Mouse (Mus musculus): ENCODE data around the gene Car3. TPM values are rescaled to one million over a fixed set of nuclear protein-coding genes. Genes with fewer than 3 reads are reported as not detected.

The Car3 gene
- polyA plus RNA-seq, 1 experiment from 2014 or later, result 10.0 TPM

- Histone ChIP-seq H3K4me2 (no peak overlapping the region), H3K27me3 (0 out of 2 replicates have a peak, but pooled peaks cover 2% of the 10 kb centered on the region), H3K4me3 (no peak overlapping the region), H3K36me3 (no peaks in the 10 kb centered on the region), H3K27ac (replicated peaks) (no peak overlapping the region), H3K9ac (no peak overlapping the region), H3K9me3 (no peaks in the 10 kb centered on the region), H3K4me1 (replicated peaks) (no peaks in the 10 kb centered on the region)
- WGBS, result 85% methylated on average over 6 of the region's 6 CpGs
- no peak for ATAC-seq (ENCODE audit: low read depth)
Observed at GRCm38 (mm10) chr3:14878749-14879223, 15.5 kb downstream of the Car3 start.

- H3K4me2 ChIP-seq, result no peak overlapping the region
- no peak overlapping the region for H3K9ac ChIP-seq
- H3K36me3 ChIP-seq, result no peaks in the 10 kb centered on the region
- ATAC-seq (ENCODE audit: low read depth), result no peak
- H3K4me3 ChIP-seq, result no peak overlapping the region
- 85% methylated on average over 3 of the region's 3 CpGs for WGBS
- no peak overlapping the region for H3K27ac ChIP-seq (replicated peaks)
- H3K9me3 ChIP-seq, result no peaks in the 10 kb centered on the region
- H3K27me3 ChIP-seq, result 0 out of 2 replicates have a peak, but pooled peaks cover 2% of the 10 kb centered on the region
- no peaks in the 10 kb centered on the region for H3K4me1 ChIP-seq (replicated peaks)
Observed at GRCm38 (mm10) chr3:14879293-14879692, 16.0 kb downstream of the Car3 start.

- Histone ChIP-seq H3K9ac (no peak overlapping the region), H3K27me3 (peaks cover 6% of the 10 kb centered on the region; the same call in 1 of the 2 replicates), H3K36me3 (no peaks in the 10 kb centered on the region), H3K9me3 (no peaks in the 10 kb centered on the region), H3K4me3 (no peak overlapping the region), H3K4me1 (replicated peaks) (no peaks in the 10 kb centered on the region), H3K4me2 (no peak overlapping the region), H3K27ac (replicated peaks) (no peak overlapping the region)
- WGBS, result 80% methylated on average over 2 of the region's 2 CpGs
- ATAC-seq (ENCODE audit: low read depth), result no peak
Observed at GRCm38 (mm10) chr3:14880277-14880676, 17.0 kb downstream of the Car3 start.

GRCm38 (mm10) chr3:14882005-14882404 lies 18.7 kb downstream of the Car3 start:
- no peaks in the 10 kb centered on the region for H3K36me3 ChIP-seq
- no peak overlapping the region for H3K27ac ChIP-seq (replicated peaks)
- no peak overlapping the region for H3K4me3 ChIP-seq
- no peak for ATAC-seq (ENCODE audit: low read depth)
- no peak overlapping the region for H3K9ac ChIP-seq
- H3K9me3 ChIP-seq, result no peaks in the 10 kb centered on the region
- 0 out of 2 replicates have a peak, but pooled peaks cover 2% of the 10 kb centered on the region for H3K4me1 ChIP-seq (replicated peaks)
- H3K27me3 ChIP-seq, result peaks cover 12% of the 10 kb centered on the region
- H3K4me2 ChIP-seq, result no peak overlapping the region

GRCm38 (mm10) chr3:14882756-14883155 lies 19.4 kb downstream of the Car3 start:
- no peaks in the 10 kb centered on the region for H3K9me3 ChIP-seq
- H3K36me3 ChIP-seq, result no peaks in the 10 kb centered on the region
- H3K4me1 ChIP-seq (replicated peaks), result 0 out of 2 replicates have a peak, but pooled peaks cover 5% of the 10 kb centered on the region
- no peak overlapping the region for H3K27ac ChIP-seq (replicated peaks)
- no peak overlapping the region for H3K9ac ChIP-seq
- H3K4me3 ChIP-seq, result no peak overlapping the region
- WGBS, result 87% methylated on average over 3 of the region's 3 CpGs
- peaks cover 18% of the 10 kb centered on the region for H3K27me3 ChIP-seq
- no peak for ATAC-seq (ENCODE audit: low read depth)
- no peak overlapping the region for H3K4me2 ChIP-seq

- H3K4me2 ChIP-seq, result no peak overlapping the region
- H3K4me1 ChIP-seq (replicated peaks), result 0 out of 2 replicates have a peak, but pooled peaks cover 5% of the 10 kb centered on the region
- H3K36me3 ChIP-seq, result no peaks in the 10 kb centered on the region
- peaks cover 25% of the 10 kb centered on the region for H3K27me3 ChIP-seq
- no peak overlapping the region for H3K9ac ChIP-seq
- H3K9me3 ChIP-seq, result no peaks in the 10 kb centered on the region
- no peak overlapping the region for H3K4me3 ChIP-seq
- no peak for ATAC-seq (ENCODE audit: low read depth)
- no peak overlapping the region for H3K27ac ChIP-seq (replicated peaks)
Observed at GRCm38 (mm10) chr3:14884826-14885225, 21.5 kb downstream of the Car3 start.

- peaks cover 28% of the 10 kb centered on the region for H3K27me3 ChIP-seq
- peak; percentile 93 for ATAC-seq (ENCODE audit: low read depth)
- peak within 1 kb of the TSS; percentile 82 for H3K4me2 ChIP-seq
- peak within 1 kb of the TSS; percentile 59 for H3K27ac ChIP-seq (replicated peaks)
- no peaks in the 10 kb centered on the region for H3K9me3 ChIP-seq
- H3K4me1 ChIP-seq (replicated peaks), result 0 out of 2 replicates have a peak, but pooled peaks cover 5% of the 10 kb centered on the region
- under 1% methylated on average over 85 of the region's 95 CpGs for WGBS
- H3K4me3 ChIP-seq, result peak within 1 kb of the TSS; percentile 71
- H3K36me3 ChIP-seq, result no peaks in the 10 kb centered on the region
- H3K9ac ChIP-seq, result peak within 1 kb of the TSS; percentile 87
Observed at GRCm38 (mm10) chr3:14886102-14887098, 23.1 kb downstream of the Car3 start, which contains the start of gene Car2. Gene Car2, plus strand, starts transcription at chr3:14886273.

- ATAC-seq (ENCODE audit: low read depth), result no peak
- no peak overlapping the region for H3K27ac ChIP-seq (replicated peaks)
Observed at GRCm38 (mm10) chr3:14887134-14887666, 23.9 kb downstream of the Car3 start.

GRCm38 (mm10) chr3:14887686-14888295 lies 24.5 kb downstream of the Car3 start:
- Histone ChIP-seq H3K9me3 (no peaks in the 10 kb centered on the region), H3K4me2 (peak overlapping the region; percentile 82; the same call in 1 of the 2 replicates), H3K4me3 (no peak overlapping the region), H3K4me1 (replicated peaks) (0 out of 2 replicates have a peak, but pooled peaks cover 5% of the 10 kb centered on the region), H3K27me3 (peaks cover 28% of the 10 kb centered on the region), H3K36me3 (no peaks in the 10 kb centered on the region), H3K9ac (no peak overlapping the region), H3K27ac (replicated peaks) (no peak overlapping the region)
- 64% methylated on average over 10 of the region's 10 CpGs for WGBS
- no peak for ATAC-seq (ENCODE audit: low read depth)

More at GRCm38 (mm10) chr3:14887134-14887666, 23.9 kb downstream of the Car3 start:
- Histone ChIP-seq H3K4me2 (peak overlapping the region; percentile 82), H3K4me3 (peak overlapping the region; percentile 71), H3K9me3 (no peaks in the 10 kb centered on the region), H3K4me1 (replicated peaks) (0 out of 2 replicates have a peak, but pooled peaks cover 5% of the 10 kb centered on the region), H3K27me3 (peaks cover 28% of the 10 kb centered on the region), H3K9ac (peak overlapping the region; percentile 87; the same call in 1 of the 2 replicates), H3K36me3 (no peaks in the 10 kb centered on the region)
- WGBS, result 37% methylated on average over 11 of the region's 11 CpGs

- H3K4me2 ChIP-seq, result no peak overlapping the region
- ATAC-seq (ENCODE audit: low read depth), result no peak
- H3K9ac ChIP-seq, result no peak overlapping the region
- H3K4me3 ChIP-seq, result no peak overlapping the region
- 0 out of 2 replicates have a peak, but pooled peaks cover 5% of the 10 kb centered on the region for H3K4me1 ChIP-seq (replicated peaks)
- no peaks in the 10 kb centered on the region for H3K36me3 ChIP-seq
- 22% methylated on average over 2 of the region's 2 CpGs for WGBS
- peaks cover 26% of the 10 kb centered on the region for H3K27me3 ChIP-seq
- H3K9me3 ChIP-seq, result no peaks in the 10 kb centered on the region
- no peak overlapping the region for H3K27ac ChIP-seq (replicated peaks)
Observed at GRCm38 (mm10) chr3:14888549-14888948, 25.2 kb downstream of the Car3 start.

GRCm38 (mm10) chr3:14889085-14889484 lies 25.8 kb downstream of the Car3 start:
- ATAC-seq (ENCODE audit: low read depth), result no peak
- Histone ChIP-seq H3K9me3 (no peaks in the 10 kb centered on the region), H3K36me3 (no peaks in the 10 kb centered on the region), H3K4me2 (peak overlapping the region; percentile 7; the same call in 1 of the 2 replicates), H3K4me1 (replicated peaks) (0 out of 2 replicates have a peak, but pooled peaks cover 5% of the 10 kb centered on the region), H3K4me3 (no peak overlapping the region), H3K27me3 (peaks cover 26% of the 10 kb centered on the region), H3K27ac (replicated peaks) (no peak overlapping the region), H3K9ac (no peak overlapping the region)
- 78% methylated on average over 2 of the region's 2 CpGs for whole genome bisulfite sequencing
